Mouse (Mus musculus) liver, embryonic 14.5 days (tissue): Measurements from ENCODE around the gene Col1a1.

Source experiments
- CTCF ChIP-seq: IDR thresholded peaks from 2 replicates; pipeline ENCODE4 v1.5.1; 2016; ENCODE audit warnings: antibody characterized with exemption, low read depth, control low read depth
- EP300 ChIP-seq: IDR thresholded peaks from 2 replicates; pipeline ENCODE4 v1.6.1; 2016; ENCODE audit warnings: antibody characterized with exemption, low read depth

DNA sequence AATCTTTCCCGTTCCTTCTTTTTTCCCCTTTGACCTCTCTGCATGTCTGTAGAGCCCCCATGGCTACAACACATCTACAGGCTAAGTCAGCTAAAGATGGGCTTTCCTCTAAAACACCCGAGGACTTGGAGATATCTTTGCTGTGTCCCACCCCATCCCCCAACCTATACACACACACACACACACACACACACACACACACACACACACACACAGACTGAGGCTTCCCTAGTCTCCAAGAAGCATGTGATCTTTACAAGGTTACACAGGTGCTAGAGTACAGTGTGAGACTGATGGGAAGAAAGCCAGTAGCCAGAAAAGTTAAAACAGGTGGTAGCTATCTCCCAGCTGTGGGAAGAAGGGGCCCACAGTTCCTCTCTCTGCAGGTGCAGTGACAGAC, 50.4 kb downstream of the Col1a1 start:
- TF ChIP-seq CTCF = no peak
- no peak for TF ChIP-seq EP300
